Mouse (Mus musculus) adrenal gland, postnatal 25 days (tissue): ENCODE results near the gene Psmg1. TPM values are rescaled to one million over a fixed set of nuclear protein-coding genes. Genes with fewer than 3 reads are reported as not detected.

Experiments
- DNase-seq: peaks from one replicate; pipeline ENCODE4 v3.0.0; 2021; ENCODE audit warnings: mixed read lengths
- microRNA-seq, 2 experiments: library from miRNA; unstranded; fragments of <30 nt; microRNA quantifications; one replicate each; pipeline ENCODE4 v1.2.0; 2021
- total RNA-seq: library from RNA; stranded (reverse); gene quantifications from 2 replicates; pipeline ENCODE4 v1.2.3, GENCODE M21; 2021

The Psmg1 gene
- total RNA-seq, 1 experiment from 2014 or later: 33.5 TPM

DNA sequence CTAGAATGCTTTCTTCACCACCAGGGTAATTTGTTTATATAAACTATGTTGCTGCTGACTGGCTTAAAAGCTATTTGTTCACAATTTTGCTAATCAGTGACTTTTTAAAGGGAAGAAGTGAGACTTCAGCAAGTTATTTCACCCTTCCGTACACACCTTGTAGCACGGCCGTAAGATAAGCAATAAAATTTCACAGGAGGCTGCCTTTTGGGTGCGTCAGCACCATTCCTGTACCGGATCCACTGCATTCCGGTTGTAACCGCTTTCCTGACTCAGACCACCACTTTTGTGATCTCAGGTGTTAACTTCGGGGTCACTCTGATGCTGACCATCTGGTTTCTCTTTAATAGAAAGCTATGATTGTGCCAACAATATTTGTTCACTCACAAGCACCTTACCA lies 32.7 kb downstream of the Psmg1 start:
- DNase-seq: no peak

DNA sequence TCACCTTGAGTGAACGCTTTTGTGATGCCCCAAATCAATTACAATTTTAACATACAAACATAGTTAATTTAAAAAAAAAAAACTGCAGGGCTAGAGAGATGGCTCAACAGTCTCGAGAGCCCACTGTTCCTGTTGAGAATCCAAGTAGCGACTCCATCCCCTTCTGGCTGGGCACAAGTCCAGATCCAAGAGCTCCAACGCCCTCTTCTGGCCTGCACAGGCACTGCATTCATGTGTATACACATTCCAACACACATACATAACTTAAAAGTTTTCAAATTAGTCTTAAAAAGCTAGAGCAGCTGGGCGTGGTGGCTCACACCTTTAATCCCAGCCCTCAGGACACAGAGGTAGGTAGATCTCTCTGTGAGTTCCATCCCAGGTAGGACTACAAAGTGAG lies 34.1 kb downstream of the Psmg1 start:
- DNase-seq: no peak

DNA sequence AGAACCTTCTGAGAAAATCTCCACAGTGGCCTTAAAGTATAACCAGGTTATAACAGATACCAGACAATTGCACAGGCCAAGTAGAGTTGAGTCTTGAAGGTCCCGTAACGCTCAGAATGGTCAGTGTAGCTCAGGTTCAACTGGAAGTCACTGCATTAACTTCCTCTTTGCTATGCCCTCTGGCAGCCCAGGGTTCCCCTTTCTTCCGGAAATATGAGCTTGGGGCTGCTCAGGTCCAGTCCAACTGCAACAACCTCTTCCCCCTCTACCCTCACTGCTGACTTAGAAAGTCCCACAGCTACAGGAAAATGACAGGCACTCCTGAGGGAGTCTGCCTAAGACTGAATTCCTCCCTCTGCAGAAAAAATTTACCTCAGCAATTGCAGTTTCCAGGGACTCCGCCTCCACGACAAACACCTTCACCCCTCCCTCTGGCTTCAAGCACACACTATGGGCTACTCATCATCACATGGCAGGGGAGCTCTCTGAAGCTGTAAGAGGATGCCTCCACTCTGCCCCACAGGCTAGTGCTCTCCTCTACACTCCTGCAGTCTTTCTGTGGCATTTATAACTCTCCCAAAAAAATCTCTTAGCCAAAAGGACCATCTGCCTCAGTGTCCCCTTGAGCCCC lies 34.9 kb downstream of the Psmg1 start:
- DNase-seq: no peak

DNA sequence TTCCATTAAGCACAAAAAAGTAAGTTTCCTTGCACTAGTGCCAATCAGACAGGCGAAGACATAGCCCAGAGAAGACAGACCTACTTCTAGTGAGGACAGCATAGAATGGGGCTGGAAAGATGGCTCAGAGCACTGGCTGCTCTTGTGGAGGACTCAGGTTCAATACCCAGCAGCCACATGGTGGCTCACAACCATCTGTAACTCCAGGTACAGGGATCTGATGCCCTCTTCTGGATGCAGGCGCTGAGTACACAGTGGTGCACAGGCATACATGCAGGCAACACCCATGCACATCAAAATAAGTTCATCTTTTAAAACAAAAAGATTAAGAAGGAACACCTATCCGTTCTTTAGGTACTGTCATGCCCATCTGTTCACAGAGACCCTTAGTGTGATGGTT lies 36.4 kb downstream of the Psmg1 start:
- no peak for DNase-seq

DNA sequence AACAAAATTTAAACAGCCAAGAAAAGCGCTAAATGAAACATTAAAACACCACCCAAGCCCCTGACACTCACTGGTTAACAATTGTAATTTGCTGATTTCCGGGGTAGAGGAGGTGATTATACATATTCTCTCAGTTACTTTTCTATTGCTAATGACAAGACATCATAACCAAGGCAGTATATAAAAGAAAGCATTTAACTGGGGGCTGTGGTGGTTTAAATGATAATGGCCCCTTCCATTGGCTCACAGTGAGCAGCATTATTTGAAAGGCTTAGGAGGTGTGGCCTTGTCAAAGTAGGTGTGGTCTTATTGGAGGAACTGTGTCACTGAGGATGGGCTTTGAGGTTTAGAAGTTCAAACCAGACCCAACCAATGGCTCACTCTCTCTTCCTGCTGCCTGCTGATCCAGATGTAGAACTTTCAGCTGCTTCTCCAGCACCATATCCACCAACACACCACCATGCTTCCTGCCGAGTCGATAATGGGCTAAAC lies 37.6 kb downstream of the Psmg1 start:
- no peak for DNase-seq

DNA sequence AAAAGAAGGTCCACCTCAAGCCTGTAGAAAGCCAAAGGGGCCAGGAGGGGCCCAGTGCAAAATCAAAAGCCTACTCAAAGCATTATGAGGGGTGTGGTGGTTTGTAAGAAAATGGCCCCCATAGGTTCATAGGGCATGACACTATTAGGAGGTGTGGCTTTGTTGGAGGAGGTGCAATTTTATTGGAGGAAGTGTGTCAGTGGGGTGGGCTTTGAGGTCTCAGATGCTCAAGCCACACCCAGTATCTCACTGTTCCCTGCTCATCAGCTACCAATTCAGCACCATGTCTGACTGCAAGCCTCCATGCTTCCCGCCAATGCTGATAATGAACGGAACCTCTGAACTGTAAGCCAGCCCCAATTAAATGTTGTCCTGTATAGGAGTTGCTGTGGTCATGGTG lies 39.3 kb downstream of the Psmg1 start:
- DNase-seq: no peak

- peak; percentile 63 for DNase-seq
Observed at GRCm38 (mm10) chr16:95945389-95946311, 45.1 kb downstream of the Psmg1 start.

- DNase-seq: no peak
Observed at GRCm38 (mm10) chr16:95943186-95943585, 47.6 kb downstream of the Psmg1 start.

DNA sequence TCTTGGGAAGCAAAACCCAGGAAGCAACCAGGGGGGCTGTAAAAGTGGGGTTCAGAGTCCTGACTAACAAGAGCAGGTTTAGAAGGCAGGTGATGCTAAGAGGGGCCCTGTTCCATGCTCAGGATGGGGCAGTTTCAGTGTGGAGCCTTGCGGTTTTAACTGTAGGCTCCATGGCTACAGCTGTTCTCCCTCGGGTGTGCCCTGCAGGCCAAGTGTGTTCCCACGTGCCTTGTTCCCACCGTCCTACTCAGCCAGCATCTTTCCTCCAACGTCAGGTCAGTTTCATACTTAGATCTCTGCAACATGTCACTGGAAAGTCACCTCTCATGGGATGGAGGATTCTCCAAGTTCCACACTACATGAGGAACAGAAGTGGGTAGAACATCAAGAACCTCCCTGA lies 49.2 kb downstream of the Psmg1 start:
- no peak for DNase-seq

DNA sequence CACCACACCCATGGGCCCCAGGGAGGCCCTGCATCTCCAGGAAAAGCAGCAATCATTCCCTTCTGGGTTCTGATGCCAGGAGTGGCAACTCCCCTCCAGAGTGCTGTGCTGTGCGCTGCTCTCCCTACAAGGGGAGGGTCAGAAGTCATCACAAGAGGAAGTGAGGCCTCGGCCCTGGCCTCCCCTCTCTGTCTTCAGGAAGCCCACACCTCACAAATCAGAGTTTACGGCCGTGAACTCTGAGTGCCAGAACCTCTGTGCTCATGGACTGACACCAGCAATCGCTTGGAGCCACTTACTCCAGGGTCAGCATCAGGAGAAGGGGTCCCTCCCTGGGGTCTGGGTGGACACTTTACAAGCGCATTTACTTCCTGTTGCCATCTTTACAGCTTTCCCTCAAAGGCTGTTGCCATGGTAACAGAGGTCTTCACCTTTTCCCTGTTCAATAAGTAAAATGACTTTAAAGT lies 55.2 kb downstream of the Psmg1 start:
- DNase-seq: no peak

DNA sequence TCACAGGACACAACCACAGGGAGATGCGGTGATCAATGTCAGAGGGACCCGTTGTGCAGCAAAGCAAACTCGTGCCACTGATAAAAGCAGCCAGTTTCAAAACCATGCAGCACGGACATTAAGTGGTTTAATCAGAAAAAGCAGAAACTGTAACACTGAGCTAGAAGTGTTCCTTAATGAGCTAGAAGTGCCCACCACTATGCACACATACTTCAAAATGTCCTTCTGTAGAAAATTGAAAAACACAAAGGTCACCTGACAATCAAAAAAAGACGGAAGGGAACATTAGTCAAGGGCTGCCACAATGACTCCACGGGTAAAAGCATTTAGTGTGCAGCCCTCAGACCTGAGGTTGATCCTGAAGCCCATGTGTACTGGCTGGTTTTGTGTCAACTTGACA lies 57.9 kb downstream of the Psmg1 start:
- no peak for DNase-seq

GRCm38 (mm10) chr16:95931509-95931908 lies 59.3 kb downstream of the Psmg1 start:
- no peak for DNase-seq

Small RNA genes lying within 50 kb of the gene (microRNA-seq; reads per million reads assigned to microRNA genes)
- 0 reads per million in 2 experiments for gene Gm27833

Other genes with a start within 250 kb of the Psmg1 start
- 80.8 and 101 TPM in 2 replicates for gene Brwd1, start 91.6 kb upstream of the Psmg1 start, total RNA-seq
- gene Hmgn1, start 136.8 kb upstream of the Psmg1 start, total RNA-seq: 234 and 254 TPM in 2 replicates
- 23.5 and 38.5 TPM in 2 replicates for gene Wrb, start 154.4 kb upstream of the Psmg1 start, total RNA-seq
- gene Lca5l, start 201.3 kb upstream of the Psmg1 start, total RNA-seq: 3.0 and 3.6 TPM in 2 replicates
- gene Sh3bgr, start 209.5 kb upstream of the Psmg1 start, total RNA-seq: 24.7 and 28.6 TPM in 2 replicates
- 0.24 TPM in 1 of 2 replicates, not detected in the other for gene B3galt5, start 244.8 kb upstream of the Psmg1 start, total RNA-seq